Mouse (Mus musculus) stomach, embryonic 15.5 days (tissue): Measurements from ENCODE around the gene Tubd1. TPM values are rescaled to one million over a fixed set of nuclear protein-coding genes. Genes with fewer than 3 reads are reported as not detected.

ENCODE experiments used
- ATAC-seq: fragments of 200-750 bp; cut with Nextera tagmentation; 2 replicates; pipeline ENCODE4 v1.8.0; 2017; ENCODE audit warnings: low read depth, moderate number of reproducible peaks, moderate TSS enrichment; ENCODE audit not compliant: insufficient read depth, low FRiP score
- H3K27ac ChIP-seq: fragments of 300-500 bp; sonication (generic); 2 replicates; pipeline ENCODE4 v1.5.1; 2015; ENCODE audit warnings: mild to moderate bottlenecking, inconsistent platforms
- H3K27me3 ChIP-seq: fragments of 300-500 bp; sonication (generic); replicated peaks from 2 replicates; pipeline ENCODE4 v1.6.1; 2015; ENCODE audit warnings: inconsistent platforms
- H3K36me3 ChIP-seq: fragments of 300-500 bp; sonication (generic); 2 replicates; pipeline ENCODE4 v1.6.1; 2015; ENCODE audit warnings: inconsistent platforms
- H3K4me1 ChIP-seq: fragments of 300-500 bp; sonication (generic); 2 replicates; pipeline ENCODE4 v1.6.1; 2015; ENCODE audit warnings: inconsistent platforms
- H3K4me2 ChIP-seq: fragments of 300-500 bp; sonication (generic); 2 replicates; pipeline ENCODE4 v1.6.1; 2015; ENCODE audit warnings: mild to moderate bottlenecking, inconsistent platforms
- H3K4me3 ChIP-seq: fragments of 300-500 bp; sonication (generic); replicated peaks from 2 replicates; pipeline ENCODE4 v1.5.1; 2015; ENCODE audit warnings: inconsistent platforms
- H3K9ac ChIP-seq: fragments of 300-500 bp; sonication (generic); 2 replicates; pipeline ENCODE4 v1.6.1; 2015; ENCODE audit warnings: inconsistent platforms
- H3K9me3 ChIP-seq: fragments of 300-500 bp; sonication (generic); 2 replicates; pipeline ENCODE4 v1.6.1; 2016; ENCODE audit warnings: inconsistent platforms
- WGBS: fragments of 180-500 bp; shearing (Covaris S2); methylation state at CpG from one replicate; pipeline ENCODE4 v1.1.7; 2015; 5-methylcytosine and 5-hydroxymethylcytosine counted together
- polyA plus RNA-seq: library from polyadenylated mRNA; unstranded; fragments of >200 nt; fragmentation: Nextera tagmentation; extraction: Ambion mirVana; gene quantifications from 2 replicates; pipeline ENCODE4 v1.2.1, GENCODE M21; 2015

Gene Tubd1
- polyA plus RNA-seq, 1 experiment from 2014 or later = 11.9 TPM

DNA sequence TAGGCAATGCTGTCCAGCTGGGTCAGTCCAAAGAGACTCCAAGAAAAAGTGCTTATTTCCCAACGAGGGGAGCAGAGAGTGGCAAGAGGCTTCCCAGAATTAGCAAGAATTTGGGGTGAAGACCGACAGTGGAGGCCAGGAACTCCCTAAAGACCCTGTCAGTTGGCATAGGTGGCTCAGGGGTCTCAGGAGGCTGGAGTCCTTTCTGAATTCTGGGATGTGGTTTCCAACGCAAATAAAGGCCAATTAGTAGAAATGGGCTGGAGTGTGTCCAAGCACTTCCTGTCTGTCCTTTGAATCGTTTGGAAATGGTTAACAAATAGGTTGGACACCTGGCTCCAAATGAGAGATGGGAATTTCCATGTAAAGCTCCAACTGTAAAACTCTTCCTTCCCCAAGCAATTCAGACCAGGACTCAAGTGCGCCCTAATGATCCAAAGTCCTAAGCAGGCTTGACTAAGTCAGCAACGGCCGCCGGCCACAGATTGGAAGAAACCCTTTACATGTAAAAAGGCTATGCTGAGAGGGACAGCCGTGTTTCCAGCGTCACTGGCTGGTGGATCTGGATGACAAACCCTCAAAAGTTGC is 35.0 kb downstream of the Tubd1 start:
- no peak for ATAC-seq
- Histone ChIP-seq H3K4me2 (peak overlapping the region; percentile 17; the same call in 1 of the 2 replicates), H3K27me3 (no peaks in the 10 kb centered on the region), H3K4me1 (peaks cover 32% of the 10 kb centered on the region), H3K9ac (no peak overlapping the region), H3K36me3 (no peaks in the 10 kb centered on the region), H3K4me3 (no peak overlapping the region), H3K27ac (peak overlapping the region; percentile 89), H3K9me3 (no peaks in the 10 kb centered on the region)
- 66% methylated on average over 10 of the region's 10 CpGs for WGBS

DNA sequence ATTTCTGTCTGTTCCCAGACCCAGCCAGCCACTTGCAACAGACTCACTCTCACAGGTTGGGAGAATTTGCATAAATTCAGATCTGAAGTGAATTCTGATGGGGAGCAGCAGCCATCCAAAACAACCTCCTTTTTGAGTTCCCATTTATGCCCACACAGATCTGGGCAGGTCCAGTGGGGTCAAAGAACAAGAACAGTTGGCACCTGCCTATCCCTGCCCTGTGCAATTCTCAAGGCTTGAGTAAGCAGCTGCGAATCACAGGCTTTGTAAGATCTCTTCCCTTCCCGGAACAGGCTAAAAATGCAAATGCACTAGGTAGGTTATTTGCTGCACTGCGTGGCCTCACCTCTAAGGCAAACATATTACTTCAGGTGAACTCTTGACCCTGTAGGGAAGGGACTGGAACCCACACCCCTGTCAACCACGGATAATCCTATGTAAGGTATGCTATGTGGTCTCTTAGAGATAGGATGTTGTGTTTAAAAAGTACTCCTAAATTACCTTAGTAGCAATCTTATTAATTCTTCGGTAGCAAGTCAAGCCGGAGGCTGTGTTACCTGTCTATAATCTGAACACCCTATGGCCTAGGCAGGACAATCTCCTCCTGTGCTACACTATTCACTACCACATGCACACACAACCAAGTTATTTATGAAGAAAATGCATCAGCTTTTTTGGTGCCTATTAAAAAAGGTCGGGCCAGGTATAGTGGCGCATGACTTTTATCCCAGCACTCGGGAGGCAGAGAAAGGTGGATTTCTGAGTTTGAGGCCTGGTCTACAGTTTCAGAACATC is 35.7 kb downstream of the Tubd1 start:
- no peaks in the 10 kb centered on the region for H3K9me3 ChIP-seq
- peaks cover 32% of the 10 kb centered on the region for H3K4me1 ChIP-seq
- H3K4me2 ChIP-seq = peak overlapping the region; percentile 32; the same call in 1 of the 2 replicates
- H3K27ac ChIP-seq = peak overlapping the region; percentile 89
- WGBS = 74% methylated on average over 9 of the region's 9 CpGs
- no peak overlapping the region for H3K4me3 ChIP-seq
- no peak overlapping the region for H3K9ac ChIP-seq
- no peaks in the 10 kb centered on the region for H3K36me3 ChIP-seq
- peak; percentile 59 for ATAC-seq
- H3K27me3 ChIP-seq = no peaks in the 10 kb centered on the region

DNA sequence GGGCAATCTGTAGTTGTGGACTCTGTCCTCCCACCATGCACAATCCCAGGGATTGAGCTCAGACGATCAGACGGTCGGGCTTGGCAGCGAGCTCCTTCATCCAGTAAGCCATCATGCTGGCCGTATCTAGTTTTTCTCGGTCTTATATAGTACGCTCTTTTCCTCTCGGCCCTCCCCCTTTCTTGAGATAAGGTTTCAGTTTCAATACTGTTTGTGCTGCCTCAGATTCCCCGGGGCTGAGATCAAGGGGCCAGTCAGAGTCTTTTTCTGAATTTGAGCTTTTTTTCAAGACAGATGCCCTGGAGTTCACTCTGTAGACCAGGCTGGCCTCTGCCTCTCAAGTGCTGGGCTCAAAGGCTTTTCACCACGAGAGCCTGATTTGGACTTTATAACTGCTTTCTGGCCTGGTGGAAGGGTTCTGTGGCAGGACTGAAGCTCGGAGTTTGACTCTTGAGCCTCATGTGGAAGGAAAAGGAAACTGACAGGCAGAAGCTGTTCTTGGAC is 36.5 kb downstream of the Tubd1 start:
- H3K4me2 ChIP-seq = peak overlapping the region; percentile 32
- H3K9ac ChIP-seq = no peak overlapping the region; the same call in 1 of the 2 replicates
- WGBS = 31% methylated on average over 11 of the region's 11 CpGs
- H3K27me3 ChIP-seq = no peaks in the 10 kb centered on the region
- no peaks in the 10 kb centered on the region for H3K9me3 ChIP-seq
- peak; percentile 32; the same call in 1 of the 2 replicates for ATAC-seq
- no peaks in the 10 kb centered on the region for H3K36me3 ChIP-seq
- H3K27ac ChIP-seq = peak overlapping the region; percentile 89
- H3K4me1 ChIP-seq = peaks cover 30% of the 10 kb centered on the region
- H3K4me3 ChIP-seq = 0 out of 2 replicates have a peak overlapping the region, but pooled peaks have one; percentile 5

DNA sequence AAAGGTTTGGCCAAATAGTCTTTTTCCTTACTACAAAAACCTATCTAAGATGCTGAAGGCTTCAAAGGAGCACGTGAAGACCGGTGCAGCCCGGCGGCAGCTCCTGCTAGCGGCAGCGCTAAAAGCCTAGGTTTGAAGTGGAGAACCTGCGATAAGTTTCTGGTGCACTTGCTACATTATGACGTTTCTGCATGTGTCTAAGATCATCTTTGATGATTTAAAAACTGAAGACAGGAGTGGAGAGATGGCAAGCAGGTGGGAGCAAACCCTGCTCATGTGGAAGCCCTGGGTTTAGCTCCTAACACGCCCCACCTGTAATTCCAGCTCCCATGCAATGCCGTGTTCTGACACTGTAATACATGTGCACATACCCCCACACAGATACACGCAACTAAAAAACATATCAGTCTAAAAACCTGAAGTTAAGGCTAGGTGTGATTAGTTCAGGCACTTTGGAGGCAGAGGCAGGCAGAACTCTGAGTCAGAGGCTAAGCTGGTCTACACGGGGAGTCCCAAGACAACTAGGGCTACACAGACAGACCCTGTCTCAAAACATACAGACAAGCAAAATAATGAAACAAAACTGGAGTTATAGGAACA is 37.3 kb downstream of the Tubd1 start:
- WGBS = 82% methylated on average over 12 of the region's 12 CpGs
- Histone ChIP-seq H3K9me3 (no peaks in the 10 kb centered on the region), H3K4me1 (peaks cover 27% of the 10 kb centered on the region), H3K36me3 (no peaks in the 10 kb centered on the region), H3K4me3 (no peak overlapping the region), H3K9ac (no peak overlapping the region), H3K27ac (peak overlapping the region; percentile 89), H3K27me3 (no peaks in the 10 kb centered on the region), H3K4me2 (peak overlapping the region; percentile 32; the same call in 1 of the 2 replicates)
- ATAC-seq = no peak

DNA sequence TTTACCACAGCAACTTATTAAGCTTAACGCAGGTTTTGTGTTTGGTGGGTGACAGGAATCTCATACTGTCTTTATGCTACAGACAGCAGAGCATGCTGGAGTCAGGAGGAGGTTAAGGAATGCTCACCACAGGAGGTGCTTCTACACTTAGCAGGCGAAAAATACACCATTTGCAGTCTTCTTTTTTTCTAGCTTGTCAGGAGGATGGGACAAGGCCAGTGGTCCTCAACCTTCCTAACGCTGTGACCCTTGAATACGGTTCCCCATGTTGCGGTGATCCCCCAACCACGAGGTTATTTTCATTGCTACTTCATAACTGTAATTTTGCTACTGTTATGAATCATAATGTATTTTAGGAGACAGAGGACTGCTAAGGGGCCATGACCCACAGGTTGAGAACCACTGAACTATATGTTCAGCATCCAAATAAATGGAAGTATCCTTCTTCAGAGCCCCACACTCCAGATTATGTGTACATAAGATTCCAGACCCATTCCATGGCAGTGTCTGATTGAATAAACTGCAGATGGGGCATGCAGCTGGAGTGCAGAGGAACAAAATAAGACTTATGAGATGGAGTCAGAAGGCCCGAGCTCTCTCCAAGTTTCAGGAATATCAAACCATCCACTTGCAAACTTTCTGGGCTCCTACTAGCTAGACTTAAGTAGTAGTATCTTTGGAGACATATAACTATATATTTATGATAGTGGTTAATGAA is 37.9 kb downstream of the Tubd1 start:
- Histone ChIP-seq H3K9ac (no peak overlapping the region), H3K4me1 (peaks cover 27% of the 10 kb centered on the region), H3K27me3 (no peaks in the 10 kb centered on the region), H3K4me2 (no peak overlapping the region), H3K27ac (peak overlapping the region; percentile 89), H3K9me3 (no peaks in the 10 kb centered on the region), H3K4me3 (no peak overlapping the region), H3K36me3 (no peaks in the 10 kb centered on the region)
- ATAC-seq = no peak
- 91% methylated on average over 7 of the region's 7 CpGs for WGBS

DNA sequence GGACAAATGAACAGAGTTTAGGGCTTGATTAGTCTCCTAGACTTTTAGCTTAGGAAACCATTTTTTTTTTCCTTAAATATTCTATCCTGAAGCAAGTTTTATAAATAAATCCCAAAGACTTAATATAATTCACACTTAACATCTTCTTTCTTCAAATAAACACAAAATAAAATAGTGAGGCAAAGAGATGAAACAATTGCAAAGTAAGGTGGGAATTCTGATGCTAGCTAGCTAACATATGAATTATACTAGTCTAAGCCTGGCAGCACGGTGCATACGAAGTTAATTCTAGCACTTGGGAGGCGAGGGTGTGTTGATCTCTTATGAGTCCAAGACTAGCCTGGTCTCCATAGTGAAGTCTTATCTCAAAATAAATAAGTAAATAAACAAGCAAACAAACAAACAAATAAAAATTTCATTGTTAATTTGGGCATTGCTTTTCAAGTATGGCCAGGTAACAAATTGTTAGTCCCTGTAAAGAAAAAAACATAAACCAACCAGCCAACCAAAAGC is 38.6 kb downstream of the Tubd1 start:
- Histone ChIP-seq H3K4me1 (peaks cover 31% of the 10 kb centered on the region), H3K27ac (no peak overlapping the region), H3K4me3 (no peak overlapping the region), H3K27me3 (no peaks in the 10 kb centered on the region), H3K4me2 (no peak overlapping the region), H3K9me3 (no peaks in the 10 kb centered on the region), H3K36me3 (no peaks in the 10 kb centered on the region), H3K9ac (no peak overlapping the region)
- WGBS = 86% methylated on average over 3 of the region's 3 CpGs
- no peak for ATAC-seq

DNA sequence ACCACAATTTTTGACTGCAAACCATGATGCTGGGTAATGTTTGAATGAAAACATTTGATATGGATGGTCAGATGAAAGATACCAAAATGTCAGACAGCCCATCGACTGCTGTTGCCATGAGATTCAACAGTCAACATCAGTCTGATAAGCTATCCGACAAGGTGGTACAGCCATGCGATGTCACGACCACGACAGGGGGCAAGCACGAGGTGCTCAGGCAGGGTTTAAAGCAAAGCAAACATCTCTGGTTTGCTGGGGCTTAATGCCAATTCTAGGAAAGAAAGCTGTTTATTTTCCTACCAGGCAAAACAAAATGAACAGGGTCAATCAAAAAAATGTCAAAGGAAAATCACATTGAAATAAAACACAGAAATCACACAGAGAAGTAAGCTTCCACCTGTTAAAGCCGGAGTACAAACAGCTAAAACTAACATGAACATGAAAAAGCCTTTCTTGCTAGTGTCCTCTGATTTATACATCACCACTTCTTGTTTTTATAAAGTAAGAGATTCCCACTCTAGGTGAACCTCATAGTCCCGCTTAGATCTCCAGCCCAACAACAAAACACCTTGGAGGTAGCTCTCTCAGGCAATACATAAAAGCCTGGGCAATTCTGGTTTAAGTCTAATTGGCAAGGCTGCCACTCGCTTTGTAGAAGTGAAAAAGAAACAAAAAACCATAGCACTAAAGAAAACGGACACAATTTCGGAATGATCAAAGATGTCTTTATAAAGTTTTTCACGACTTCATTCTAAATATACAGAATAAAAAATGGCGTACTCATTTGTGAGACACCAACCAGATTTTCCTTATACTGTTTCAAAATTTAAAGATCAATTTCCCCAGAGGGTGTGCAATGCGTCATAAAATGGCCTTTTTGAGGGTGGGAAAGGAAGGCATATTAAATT is 39.5 kb downstream of the Tubd1 start:
- Histone ChIP-seq H3K36me3 (no peaks in the 10 kb centered on the region), H3K9me3 (no peaks in the 10 kb centered on the region), H3K4me2 (peak overlapping the region; percentile 62), H3K27me3 (no peaks in the 10 kb centered on the region), H3K9ac (no peak overlapping the region), H3K4me1 (peaks cover 24% of the 10 kb centered on the region), H3K27ac (peak overlapping the region; percentile 90; the same call in 1 of the 2 replicates), H3K4me3 (peak overlapping the region; percentile 54)
- ATAC-seq = no peak
- WGBS = 71% methylated on average over 14 of the region's 14 CpGs

DNA sequence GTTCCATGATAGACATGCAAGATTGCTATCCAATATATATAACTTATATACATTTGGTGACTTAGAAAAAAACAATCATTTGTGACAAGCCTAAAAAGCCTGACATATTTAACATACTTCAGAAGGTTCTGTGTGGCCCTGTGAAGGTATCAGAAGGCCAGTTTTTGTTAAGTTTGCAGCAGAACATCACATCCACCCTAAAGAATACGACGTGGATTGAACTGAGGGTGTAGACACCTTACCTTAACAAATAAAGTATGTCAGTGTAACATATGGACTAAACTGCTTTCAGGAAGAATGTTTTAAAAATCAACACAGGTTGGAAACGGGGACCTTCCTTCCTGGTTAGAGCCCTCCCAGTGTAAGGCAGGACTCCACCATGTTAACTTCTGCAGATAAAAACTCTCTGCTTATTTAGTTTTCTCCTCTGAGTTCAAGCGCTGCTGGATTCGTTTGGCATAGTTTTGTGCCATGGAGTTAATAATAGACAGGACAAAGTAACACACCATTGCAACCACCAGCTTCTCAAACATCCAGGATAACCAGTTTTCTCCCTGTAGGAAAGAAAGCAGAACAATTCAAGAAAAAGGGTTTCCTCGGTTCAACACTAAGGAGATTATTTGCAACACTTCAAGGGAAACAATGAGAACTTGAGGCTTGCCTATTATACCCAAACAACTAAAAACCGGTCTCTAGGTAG is 40.3 kb downstream of the Tubd1 start:
- no peaks in the 10 kb centered on the region for H3K9me3 ChIP-seq
- 51% methylated on average over 7 of the region's 7 CpGs for WGBS
- H3K4me2 ChIP-seq = peak overlapping the region; percentile 62
- no peaks in the 10 kb centered on the region for H3K27me3 ChIP-seq
- ATAC-seq = no peak
- peak overlapping the region; percentile 56; the same call in 1 of the 2 replicates for H3K9ac ChIP-seq
- H3K27ac ChIP-seq = peak overlapping the region; percentile 90
- peaks cover 17% of the 10 kb centered on the region; the same call in 1 of the 2 replicates for H3K4me1 ChIP-seq
- peak overlapping the region; percentile 54 for H3K4me3 ChIP-seq
- no peaks in the 10 kb centered on the region for H3K36me3 ChIP-seq

DNA sequence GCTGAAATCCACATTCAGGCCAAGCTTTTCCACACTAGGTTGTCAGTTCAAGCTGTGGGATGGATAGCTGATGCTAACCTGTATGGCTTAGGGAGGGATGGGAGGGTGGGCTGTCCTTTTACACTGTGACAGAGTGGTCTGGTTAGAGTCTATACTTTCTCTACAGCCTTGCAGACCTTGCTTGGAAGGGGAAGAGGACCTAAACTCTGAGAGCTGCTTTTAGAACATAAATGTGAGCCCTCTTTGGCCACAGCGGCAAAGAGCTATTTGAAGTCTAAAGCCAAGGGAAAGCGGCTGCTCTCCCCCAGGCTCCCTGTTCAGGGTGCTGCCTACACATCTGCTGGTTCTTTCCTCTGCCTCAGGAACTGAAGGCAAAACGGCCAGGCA is 40.8 kb downstream of the Tubd1 start:
- ATAC-seq = no peak
- WGBS = 19% methylated on average over 3 of the region's 3 CpGs
- H3K4me3 ChIP-seq = peak overlapping the region; percentile 54

DNA sequence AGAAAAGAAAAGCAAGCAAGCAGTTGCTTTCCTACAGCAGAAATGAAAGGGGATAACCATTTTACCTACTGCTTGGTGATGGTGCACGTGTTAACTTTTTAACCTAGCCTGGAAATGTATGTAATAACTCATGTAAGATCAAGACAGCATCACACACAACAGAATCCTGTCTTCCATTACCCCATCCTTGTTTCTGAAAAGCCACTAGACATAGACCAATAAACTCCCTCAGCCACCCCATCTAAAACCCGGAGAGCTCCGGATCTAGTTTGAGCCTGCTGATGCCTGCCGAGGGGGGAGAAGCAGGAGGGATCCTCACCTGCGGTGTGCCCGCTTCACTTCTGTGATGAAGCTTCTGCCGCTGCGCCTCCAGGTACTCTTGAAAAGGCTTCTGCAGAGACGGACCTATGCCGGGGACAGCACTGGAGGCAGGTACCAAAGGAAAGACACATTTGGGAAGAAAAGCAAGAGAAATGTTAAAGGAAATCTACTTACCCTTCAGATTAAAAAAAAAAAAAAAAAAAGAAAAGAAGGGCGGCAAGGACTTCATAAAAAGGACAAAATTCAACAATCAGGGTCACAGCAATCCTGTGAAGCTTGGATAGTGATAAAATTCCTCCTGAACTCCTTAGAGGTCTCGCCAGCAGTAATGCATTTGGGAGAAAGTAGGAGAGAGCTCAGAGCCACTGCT is 41.5 kb downstream of the Tubd1 start:
- H3K27me3 ChIP-seq = no peaks in the 10 kb centered on the region
- H3K4me3 ChIP-seq = peak overlapping the region; percentile 54
- no peaks in the 10 kb centered on the region for H3K9me3 ChIP-seq
- ATAC-seq = no peak
- H3K4me1 ChIP-seq = peaks cover 8% of the 10 kb centered on the region; the same call in 1 of the 2 replicates
- H3K4me2 ChIP-seq = peak overlapping the region; percentile 62
- H3K36me3 ChIP-seq = no peaks in the 10 kb centered on the region
- WGBS = 11% methylated on average over 12 of the region's 12 CpGs
- H3K9ac ChIP-seq = peak overlapping the region; percentile 49
- peak overlapping the region; percentile 96 for H3K27ac ChIP-seq

More for the DNA sequence above, 40.8 kb downstream of the Tubd1 start:
- H3K27me3 ChIP-seq = no peaks in the 10 kb centered on the region
- no peaks in the 10 kb centered on the region for H3K9me3 ChIP-seq
- peak overlapping the region; percentile 62 for H3K4me2 ChIP-seq
- H3K9ac ChIP-seq = peak overlapping the region; percentile 56
- H3K4me1 ChIP-seq = peaks cover 14% of the 10 kb centered on the region; the same call in 1 of the 2 replicates
- peak overlapping the region; percentile 90 for H3K27ac ChIP-seq
- no peaks in the 10 kb centered on the region for H3K36me3 ChIP-seq
